Mouse (Mus musculus) olfactory bulb, adult 2 months (tissue): ENCODE measurements around the gene Rfesd.

ENCODE experiments used
- CTCF ChIP-seq: fragments of 200-500 bp; IDR thresholded peaks from 2 replicates; pipeline ENCODE4 v1.5.1; 2012; ENCODE audit warnings: low read depth, mild to moderate bottlenecking, low read length, moderate library complexity; ENCODE audit not compliant: insufficient read depth
- POLR2A ChIP-seq: fragments of 200-500 bp; IDR thresholded peaks from 2 replicates; pipeline ENCODE4 v1.6.1; 2012; ENCODE audit warnings: mild to moderate bottlenecking, low read depth, low read length, moderate library complexity; ENCODE audit not compliant: insufficient read depth

DNA sequence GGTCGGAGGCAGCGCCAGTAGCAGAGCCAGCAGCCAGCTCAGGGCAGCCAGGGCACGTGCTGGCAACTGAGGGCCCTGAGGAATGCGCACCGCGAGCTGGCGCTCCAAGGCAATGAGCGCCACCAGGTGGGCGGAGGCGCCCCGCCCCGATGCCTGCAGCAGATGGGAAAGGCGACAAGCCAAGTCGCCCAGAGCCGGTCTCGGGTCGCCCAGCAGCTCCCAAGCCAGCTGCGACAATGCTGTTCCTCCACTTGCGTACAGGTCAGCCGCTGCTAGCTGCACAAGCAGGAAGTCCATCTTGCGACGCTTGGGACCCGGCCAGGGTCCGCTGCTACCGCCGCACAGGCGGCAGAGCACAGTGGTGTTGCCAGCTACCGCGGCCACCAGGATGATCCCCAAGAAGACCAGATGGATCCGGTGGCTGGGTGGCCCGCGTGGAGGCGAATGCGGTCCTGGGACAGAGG is 37.8 kb upstream of the Rfesd start:
- no peak for TF ChIP-seq CTCF
- no peak for TF ChIP-seq POLR2A
